Mouse (Mus musculus): ENCODE data around the gene Mpnd.

DNA sequence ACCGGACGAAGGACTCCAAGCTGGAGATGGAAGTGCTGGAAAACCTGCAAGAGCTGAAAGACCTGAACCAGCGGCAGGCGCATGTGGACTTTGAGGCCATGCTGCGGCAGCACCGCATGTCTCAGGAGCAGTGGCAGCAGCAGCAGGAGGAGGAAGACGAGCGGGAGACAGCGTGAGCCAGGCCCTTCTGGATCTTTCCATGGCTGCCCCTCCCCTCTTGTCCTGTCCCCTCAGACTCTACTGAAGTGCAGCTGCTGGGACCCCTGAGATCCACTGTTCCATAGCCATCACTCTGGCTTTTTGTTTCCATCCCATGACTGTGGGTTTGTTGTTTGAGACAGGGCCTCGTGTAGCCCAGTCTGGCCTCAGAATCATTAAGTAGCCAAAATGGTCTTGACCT is 41.0 kb upstream of the Mpnd start:
- no peak for TF ChIP-seq CTCF (IDR thresholded peaks at IDR 0.05; ENCODE audit: low read depth)
- no peak for TF ChIP-seq EP300 (IDR thresholded peaks at IDR 0.05; ENCODE audit: low read depth)
